Mouse (Mus musculus): ENCODE measurements around the gene Rab4a. TPM values are rescaled to one million over a fixed set of nuclear protein-coding genes. Genes with fewer than 3 reads are reported as not detected.

Gene Rab4a
- polyA plus RNA-seq, 1 experiment = 48.0 TPM

- DNase-seq (ENCODE audit: low read depth) = no peak
- no peak for TF ChIP-seq POLR2A (IDR thresholded peaks at IDR 0.05; ENCODE audit: borderline replicate concordance, extremely low read depth, insufficient read depth, insufficient read length, poor library complexity, severe bottlenecking)
- no peak for TF ChIP-seq CTCF (IDR thresholded peaks at IDR 0.05; ENCODE audit: borderline replicate concordance, extremely low read depth, insufficient read depth, insufficient read length)
Measured at GRCm38 (mm10) chr8:123872048-123872447, 66.3 kb downstream of the Rab4a start.

GRCm38 (mm10) chr8:123873364-123873763 lies 67.6 kb downstream of the Rab4a start:
- TF ChIP-seq CTCF (IDR thresholded peaks at IDR 0.05; ENCODE audit: borderline replicate concordance, extremely low read depth, insufficient read depth, insufficient read length) = no peak
- TF ChIP-seq POLR2A (IDR thresholded peaks at IDR 0.05; ENCODE audit: borderline replicate concordance, extremely low read depth, insufficient read depth, insufficient read length, poor library complexity, severe bottlenecking) = no peak
- DNase-seq (ENCODE audit: low read depth) = no peak

- no peak for DNase-seq (ENCODE audit: low read depth)
- TF ChIP-seq CTCF (IDR thresholded peaks at IDR 0.05; ENCODE audit: borderline replicate concordance, extremely low read depth, insufficient read depth, insufficient read length) (no peak), POLR2A (IDR thresholded peaks at IDR 0.05; ENCODE audit: borderline replicate concordance, extremely low read depth, insufficient read depth, insufficient read length, poor library complexity, severe bottlenecking) (no peak)
Measured at GRCm38 (mm10) chr8:123874324-123874723, 68.5 kb downstream of the Rab4a start.

GRCm38 (mm10) chr8:123877865-123878264 lies 72.1 kb downstream of the Rab4a start:
- TF ChIP-seq CTCF (IDR thresholded peaks at IDR 0.05; ENCODE audit: borderline replicate concordance, extremely low read depth, insufficient read depth, insufficient read length) (no peak), POLR2A (IDR thresholded peaks at IDR 0.05; ENCODE audit: borderline replicate concordance, extremely low read depth, insufficient read depth, insufficient read length, poor library complexity, severe bottlenecking) (no peak)
- DNase-seq (ENCODE audit: low read depth) = no peak

GRCm38 (mm10) chr8:123880271-123880670 lies 74.5 kb downstream of the Rab4a start:
- DNase-seq (ENCODE audit: low read depth) = no peak

GRCm38 (mm10) chr8:123880821-123881350 lies 75.1 kb downstream of the Rab4a start:
- no peak for DNase-seq (ENCODE audit: low read depth)
- TF ChIP-seq POLR2A (IDR thresholded peaks at IDR 0.05; ENCODE audit: borderline replicate concordance, extremely low read depth, insufficient read depth, insufficient read length, poor library complexity, severe bottlenecking) = no peak
- no peak for TF ChIP-seq CTCF (IDR thresholded peaks at IDR 0.05; ENCODE audit: borderline replicate concordance, extremely low read depth, insufficient read depth, insufficient read length)

More at GRCm38 (mm10) chr8:123880271-123880670, 74.5 kb downstream of the Rab4a start:
- TF ChIP-seq CTCF (IDR thresholded peaks at IDR 0.05; ENCODE audit: borderline replicate concordance, extremely low read depth, insufficient read depth, insufficient read length) = no peak
- no peak for TF ChIP-seq POLR2A (IDR thresholded peaks at IDR 0.05; ENCODE audit: borderline replicate concordance, extremely low read depth, insufficient read depth, insufficient read length, poor library complexity, severe bottlenecking)

- DNase-seq (ENCODE audit: low read depth) = no peak
- no peak for TF ChIP-seq CTCF (IDR thresholded peaks at IDR 0.05; ENCODE audit: borderline replicate concordance, extremely low read depth, insufficient read depth, insufficient read length)
- TF ChIP-seq POLR2A (IDR thresholded peaks at IDR 0.05; ENCODE audit: borderline replicate concordance, extremely low read depth, insufficient read depth, insufficient read length, poor library complexity, severe bottlenecking) = no peak
Measured at GRCm38 (mm10) chr8:123882412-123882811, 76.6 kb downstream of the Rab4a start.

- DNase-seq (ENCODE audit: low read depth) = no peak
- TF ChIP-seq POLR2A (IDR thresholded peaks at IDR 0.05; ENCODE audit: borderline replicate concordance, extremely low read depth, insufficient read depth, insufficient read length, poor library complexity, severe bottlenecking) (no peak), CTCF (IDR thresholded peaks at IDR 0.05; ENCODE audit: borderline replicate concordance, extremely low read depth, insufficient read depth, insufficient read length) (no peak)
Measured at GRCm38 (mm10) chr8:123883094-123883493, 77.3 kb downstream of the Rab4a start.

Other genes with a start within 250 kb of the Rab4a start
- gene Rhou, start 152.1 kb upstream of the Rab4a start, polyA plus RNA-seq (2012; rRNA removed) = 20.9 and 30.1 TPM in 2 replicates
- 6.6 and 7.5 TPM in 2 replicates for gene Ccsap, start 54.2 kb downstream of the Rab4a start, polyA plus RNA-seq (2012; rRNA removed)
- 9.0 and 10.3 TPM in 2 replicates for gene Acta1, start 88.8 kb downstream of the Rab4a start, polyA plus RNA-seq (2012; rRNA removed)
- gene Nup133, start 143.3 kb downstream of the Rab4a start, polyA plus RNA-seq (2012; rRNA removed) = 20.9 and 23.2 TPM in 2 replicates
- gene Abcb10, start 177.1 kb downstream of the Rab4a start, polyA plus RNA-seq (2012; rRNA removed) = 16.0 and 19.5 TPM in 2 replicates
- 27.9 and 34.1 TPM in 2 replicates for gene Taf5l, start 215.4 kb downstream of the Rab4a start, polyA plus RNA-seq (2012; rRNA removed)
- gene Urb2, start 215.5 kb downstream of the Rab4a start, polyA plus RNA-seq (2012; rRNA removed) = 8.3 and 9.6 TPM in 2 replicates

Data from brain, embryonic 14.5 days (tissue).